Mouse (Mus musculus): Measurements from ENCODE around the gene Wscd2. TPM values are rescaled to one million over a fixed set of nuclear protein-coding genes. Genes with fewer than 3 reads are reported as not detected.

Gene Wscd2
- total RNA-seq, 1 experiment: 2.6 TPM

GRCm38 (mm10) chr5:113466536-113466935 lies 23.6 kb upstream of the Wscd2 start:
- Histone ChIP-seq H3K9me3 (ENCODE audit: control insufficient read depth, insufficient read depth, low read depth, low read length) (no peaks in the 10 kb centered on the region), H3K27ac (ENCODE audit: insufficient read depth, low read depth, low read length, poor library complexity, severe bottlenecking) (no peak overlapping the region), H3K4me3 (ENCODE audit: insufficient read depth in 1 of 2, low read depth in 1 of 2, low read length in 2 of 2, poor library complexity in 1 of 2, severe bottlenecking in 1 of 2) (no peak overlapping the region), H3K36me3 (ENCODE audit: control insufficient read depth, insufficient read depth, low read length, poor library complexity, severe bottlenecking) (no peaks in the 10 kb centered on the region), H3K4me1 (ENCODE audit: control insufficient read depth in 2 of 2, insufficient read depth in 2 of 2, low read length in 2 of 2, poor library complexity in 1 of 2) (peaks cover 2 to 20% of the 10 kb centered on the region in 2 experiments; a peak in 2 of 4 replicates), H3K9ac (ENCODE audit: insufficient read depth, low read depth, low read length, poor library complexity, severe bottlenecking) (no peak overlapping the region)
- TF ChIP-seq MAFK (IDR thresholded peaks at IDR 0.05; ENCODE audit: insufficient read depth, low read depth, low read length) (no peak), CHD2 (IDR thresholded peaks at IDR 0.05; ENCODE audit: low read depth, low read length) (no peak), ZNF384 (IDR thresholded peaks at IDR 0.05; ENCODE audit: low read depth, low read length) (no peak), ZC3H11A (IDR thresholded peaks at IDR 0.05; ENCODE audit: borderline replicate concordance, low read depth, low read length) (no peak), HCFC1 (IDR thresholded peaks at IDR 0.05; ENCODE audit: borderline replicate concordance, insufficient read depth, low read length) (no peak)
- DNase-seq (ENCODE audit: low read depth, low spot score): no peak
- in situ Hi-C loops (cut with MboI; ENCODE audit: low sequenced_read_pairs in 2 of 2, unreplicated experiment in 2 of 2): no loop called here

- TF ChIP-seq ZC3H11A (IDR thresholded peaks at IDR 0.05; ENCODE audit: borderline replicate concordance, low read depth, low read length) (no peak), CHD2 (IDR thresholded peaks at IDR 0.05; ENCODE audit: low read depth, low read length) (no peak), MAFK (IDR thresholded peaks at IDR 0.05; ENCODE audit: insufficient read depth, low read depth, low read length) (no peak)
- H3K36me3 ChIP-seq (ENCODE audit: control insufficient read depth, insufficient read depth, low read length, poor library complexity, severe bottlenecking): no peaks in the 10 kb centered on the region
- H3K9ac ChIP-seq (ENCODE audit: insufficient read depth, low read depth, low read length, poor library complexity, severe bottlenecking): no peak overlapping the region
- no peak overlapping the region for H3K27ac ChIP-seq (ENCODE audit: insufficient read depth, low read depth, low read length, poor library complexity, severe bottlenecking)
- peaks cover under 1 to 18% of the 10 kb centered on the region in 2 experiments; a peak in 1 of 4 replicates for H3K4me1 ChIP-seq (ENCODE audit: control insufficient read depth in 2 of 2, insufficient read depth in 2 of 2, low read length in 2 of 2, poor library complexity in 1 of 2)
- H3K9me3 ChIP-seq (ENCODE audit: control insufficient read depth, insufficient read depth, low read depth, low read length): no peaks in the 10 kb centered on the region
- H3K4me3 ChIP-seq (ENCODE audit: insufficient read depth in 1 of 2, low read depth in 1 of 2, low read length in 2 of 2, poor library complexity in 1 of 2, severe bottlenecking in 1 of 2): no peak overlapping the region
- in situ Hi-C loops (cut with MboI; ENCODE audit: low sequenced_read_pairs in 2 of 2, unreplicated experiment in 2 of 2): no loop called here
- no peak for DNase-seq (ENCODE audit: low read depth, low spot score)
These were observed 23.1 kb upstream of the Wscd2 start for GRCm38 (mm10) chr5:113467072-113467471.

- Histone ChIP-seq H3K4me3 (ENCODE audit: insufficient read depth in 1 of 2, low read depth in 1 of 2, low read length in 2 of 2, poor library complexity in 1 of 2, severe bottlenecking in 1 of 2) (no peak overlapping the region), H3K27ac (ENCODE audit: insufficient read depth, low read depth, low read length, poor library complexity, severe bottlenecking) (peak overlapping the region; percentile 16; the same call in 1 of the 2 replicates), H3K9me3 (ENCODE audit: control insufficient read depth, insufficient read depth, low read depth, low read length) (no peaks in the 10 kb centered on the region), H3K36me3 (ENCODE audit: control insufficient read depth, insufficient read depth, low read length, poor library complexity, severe bottlenecking) (no peaks in the 10 kb centered on the region), H3K9ac (ENCODE audit: insufficient read depth, low read depth, low read length, poor library complexity, severe bottlenecking) (no peak overlapping the region), H3K4me1 (ENCODE audit: control insufficient read depth in 2 of 2, insufficient read depth in 2 of 2, low read length in 2 of 2, poor library complexity in 1 of 2) (peaks cover 0 to 16% of the 10 kb centered on the region in 2 experiments; a peak in 2 of 4 replicates)
- DNase-seq (ENCODE audit: low read depth, low spot score): no peak
- in situ Hi-C loops (cut with MboI; ENCODE audit: low sequenced_read_pairs in 2 of 2, unreplicated experiment in 2 of 2): no loop called here
- TF ChIP-seq MAFK (IDR thresholded peaks at IDR 0.05; ENCODE audit: insufficient read depth, low read depth, low read length) (peak; percentile 96), CHD2 (IDR thresholded peaks at IDR 0.05; ENCODE audit: low read depth, low read length) (no peak)
These were observed 22.4 kb upstream of the Wscd2 start for GRCm38 (mm10) chr5:113467765-113468164.

- H3K4me1 ChIP-seq (ENCODE audit: control insufficient read depth in 2 of 2, insufficient read depth in 2 of 2, low read length in 2 of 2, poor library complexity in 1 of 2): peaks cover 0 to 24% of the 10 kb centered on the region in 2 experiments; a peak in 2 of 4 replicates
- H3K9ac ChIP-seq (ENCODE audit: insufficient read depth, low read depth, low read length, poor library complexity, severe bottlenecking): no peak overlapping the region
- H3K27ac ChIP-seq (ENCODE audit: insufficient read depth, low read depth, low read length, poor library complexity, severe bottlenecking): 0 out of 2 replicates have a peak overlapping the region, but pooled peaks have one; percentile 16
- no peaks in the 10 kb centered on the region for H3K36me3 ChIP-seq (ENCODE audit: control insufficient read depth, insufficient read depth, low read length, poor library complexity, severe bottlenecking)
- DNase-seq (ENCODE audit: low read depth, low spot score): no peak
- no peak overlapping the region for H3K4me3 ChIP-seq (ENCODE audit: insufficient read depth in 1 of 2, low read depth in 1 of 2, low read length in 2 of 2, poor library complexity in 1 of 2, severe bottlenecking in 1 of 2)
- in situ Hi-C loops (cut with MboI; ENCODE audit: low sequenced_read_pairs in 2 of 2, unreplicated experiment in 2 of 2): no loop called here
- H3K9me3 ChIP-seq (ENCODE audit: control insufficient read depth, insufficient read depth, low read depth, low read length): no peaks in the 10 kb centered on the region
- TF ChIP-seq MAFK (IDR thresholded peaks at IDR 0.05; ENCODE audit: insufficient read depth, low read depth, low read length) (no peak), CHD2 (IDR thresholded peaks at IDR 0.05; ENCODE audit: low read depth, low read length) (no peak), ZNF384 (IDR thresholded peaks at IDR 0.05; ENCODE audit: low read depth, low read length) (no peak), ZC3H11A (IDR thresholded peaks at IDR 0.05; ENCODE audit: borderline replicate concordance, low read depth, low read length) (no peak), HCFC1 (IDR thresholded peaks at IDR 0.05; ENCODE audit: borderline replicate concordance, insufficient read depth, low read length) (no peak)
These were observed 21.5 kb upstream of the Wscd2 start for GRCm38 (mm10) chr5:113468625-113469024.

DNA sequence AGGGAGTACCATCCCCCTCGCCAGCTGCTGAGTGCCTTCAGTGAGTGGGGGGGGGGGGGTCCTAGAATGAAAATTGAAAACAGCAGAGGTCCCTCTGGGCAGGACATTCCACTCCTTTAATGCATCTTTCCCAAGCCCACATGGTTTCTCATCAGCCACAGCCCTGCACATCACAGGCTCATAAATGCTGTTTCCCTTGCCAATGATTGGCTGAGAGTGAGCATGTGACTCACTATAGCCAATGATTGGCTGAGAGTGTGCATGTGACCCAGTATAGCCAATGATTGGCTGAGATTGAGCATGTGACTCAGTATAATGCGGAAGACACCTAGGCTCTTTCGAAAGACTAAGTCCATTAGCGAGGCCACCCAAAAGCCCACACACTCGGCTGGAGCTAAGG lies 20.9 kb upstream of the Wscd2 start:
- H3K4me1 ChIP-seq (ENCODE audit: control insufficient read depth in 2 of 2, insufficient read depth in 2 of 2, low read length in 2 of 2, poor library complexity in 1 of 2): peaks cover 0 to 24% of the 10 kb centered on the region in 2 experiments; a peak in 2 of 4 replicates
- H3K27ac ChIP-seq (ENCODE audit: insufficient read depth, low read depth, low read length, poor library complexity, severe bottlenecking): no peak overlapping the region
- H3K9me3 ChIP-seq (ENCODE audit: control insufficient read depth, insufficient read depth, low read depth, low read length): no peaks in the 10 kb centered on the region
- in situ Hi-C loops (cut with MboI; ENCODE audit: low sequenced_read_pairs in 2 of 2, unreplicated experiment in 2 of 2): no loop called here
- H3K36me3 ChIP-seq (ENCODE audit: control insufficient read depth, insufficient read depth, low read length, poor library complexity, severe bottlenecking): no peaks in the 10 kb centered on the region
- TF ChIP-seq ZNF384 (IDR thresholded peaks at IDR 0.05; ENCODE audit: low read depth, low read length) (no peak), CHD2 (IDR thresholded peaks at IDR 0.05; ENCODE audit: low read depth, low read length) (0 out of 2 replicates have a peak, but pooled peaks have one; percentile 49)
- no peak overlapping the region for H3K4me3 ChIP-seq (ENCODE audit: insufficient read depth in 1 of 2, low read depth in 1 of 2, low read length in 2 of 2, poor library complexity in 1 of 2, severe bottlenecking in 1 of 2)
- no peak for DNase-seq (ENCODE audit: low read depth, low spot score)
- H3K9ac ChIP-seq (ENCODE audit: insufficient read depth, low read depth, low read length, poor library complexity, severe bottlenecking): no peak overlapping the region
